Mouse (Mus musculus) CH12.LX (cell line): ENCODE measurements at regions not wholly inside any gene's neighbourhood (a gene's known extent, or its start where the extent isn't known, plus 50 kb on each side); places are given as distances from the start of the nearest gene placed in this dataset.

Experiments
- DNase-seq: peaks from one replicate; pipeline ENCODE4 v3.0.0-alpha.2; 2013; ENCODE audit errors: extremely low read depth
- H3K27ac ChIP-seq: 2 replicates; pipeline ENCODE4 v1.5.1; 2012; ENCODE audit warnings: low read depth, mild to moderate bottlenecking, control low read depth, moderate library complexity; ENCODE audit not compliant: insufficient read depth
- H3K27me3 ChIP-seq: replicated peaks from 2 replicates; pipeline ENCODE3; 2012; ENCODE audit warnings: inconsistent platforms
- H3K36me3 ChIP-seq, 2 experiments: replicated peaks in 1 of 2; 2 replicates each; pipeline versions ENCODE3 to v1.6.1; 2012; ENCODE audit warnings: inconsistent platforms in 1 of 2, low read length in 1 of 2, mild to moderate bottlenecking in 1 of 2, mixed read lengths in 1 of 2, moderate library complexity in 1 of 2; ENCODE audit not compliant: control insufficient read depth in 1 of 2, insufficient read depth in 1 of 2
- H3K4me1 ChIP-seq, 2 experiments: 2 replicates each; pipeline ENCODE4 v1.6.1; 2012; ENCODE audit warnings: inconsistent platforms in 1 of 2, moderate library complexity in 1 of 2; ENCODE audit not compliant: insufficient read depth in 2 of 2, control insufficient read depth in 1 of 2
- H3K4me2 ChIP-seq: 2 replicates; pipeline ENCODE4 v1.6.1; 2012; ENCODE audit warnings: low read depth, mild to moderate bottlenecking, control low read depth; ENCODE audit not compliant: poor library complexity, insufficient read depth, severe bottlenecking
- H3K4me3 ChIP-seq, 3 experiments: fragments of 150-350 bp in 1 of 3; sonication (generic) in 1 of 3; replicated peaks in 1 of 3; 2 replicates each; pipeline versions ENCODE3 to v1.5.1; 2011 to 2012; ENCODE audit warnings: low read depth in 2 of 3, low read length in 2 of 3, mild to moderate bottlenecking in 2 of 3, moderate library complexity in 2 of 3, control low read depth in 1 of 3, improper control_type of control experiment in 1 of 3, inconsistent platforms in 1 of 3, mixed read lengths in 1 of 3; ENCODE audit not compliant: poor library complexity in 1 of 3
- H3K79me2 ChIP-seq: replicated peaks from 2 replicates; pipeline ENCODE4 v1.6.1; 2012; ENCODE audit warnings: mild to moderate bottlenecking, moderate library complexity; ENCODE audit not compliant: control insufficient read depth, poor library complexity, insufficient read depth, severe bottlenecking; ENCODE audit errors: extremely low read depth
- H3K9ac ChIP-seq: 2 replicates; pipeline ENCODE4 v1.6.1; 2012; ENCODE audit warnings: low read depth, mild to moderate bottlenecking, control low read depth, moderate library complexity; ENCODE audit not compliant: insufficient read depth
- H3K9me3 ChIP-seq: replicated peaks from 2 replicates; pipeline ENCODE3; 2012; ENCODE audit warnings: low read length, inconsistent platforms, mixed read lengths
- BHLHE40 ChIP-seq: IDR thresholded peaks from 2 replicates; pipeline ENCODE4 v1.6.1; 2011; ENCODE audit warnings: mild to moderate bottlenecking, low read depth, low read length, improper control_type of control experiment
- CTCF ChIP-seq, 2 experiments: IDR thresholded peaks in 1 of 2; conservative IDR thresholded peaks in 1 of 2; 2 replicates each; pipeline ENCODE4 v1.5.1; 2011 to 2012; ENCODE audit warnings: low read depth in 2 of 2, low read length in 2 of 2, improper control_type of control experiment in 1 of 2, inconsistent platforms in 1 of 2, mild to moderate bottlenecking in 1 of 2, moderate library complexity in 1 of 2
- EP300 ChIP-seq: IDR thresholded peaks from 2 replicates; pipeline ENCODE4 v1.6.1; 2011; ENCODE audit warnings: low read length, improper control_type of control experiment
- GABPA ChIP-seq: IDR thresholded peaks from 2 replicates; pipeline ENCODE4 v1.6.1; 2012; ENCODE audit warnings: low read depth, low read length, improper control_type of control experiment, inconsistent platforms; ENCODE audit not compliant: insufficient replicate concordance
- IRF4 ChIP-seq: IDR thresholded peaks from 2 replicates; pipeline ENCODE4 v1.6.1; 2014; ENCODE audit warnings: low read depth, mild to moderate bottlenecking, inconsistent platforms, low read length, improper control_type of control experiment
- JUN ChIP-seq: IDR thresholded peaks from 2 replicates; pipeline ENCODE4 v1.6.1; 2011; ENCODE audit warnings: low read depth, mild to moderate bottlenecking, low read length, improper control_type of control experiment, moderate library complexity; ENCODE audit not compliant: insufficient read depth
- KAT2A ChIP-seq: IDR thresholded peaks from 2 replicates; pipeline ENCODE4 v1.6.1; 2012; ENCODE audit warnings: low read length, improper control_type of control experiment, inconsistent platforms; ENCODE audit not compliant: insufficient replicate concordance
- MXI1 ChIP-seq: IDR thresholded peaks from 2 replicates; pipeline ENCODE4 v1.6.1; 2011; ENCODE audit warnings: mild to moderate bottlenecking, low read depth, low read length, improper control_type of control experiment
- NELFE ChIP-seq: IDR thresholded peaks from 2 replicates; pipeline ENCODE4 v1.6.1; 2011; ENCODE audit warnings: low read depth, low read length, improper control_type of control experiment
- NRF1 ChIP-seq: IDR thresholded peaks from 2 replicates; pipeline ENCODE4 v1.6.1; 2014; ENCODE audit warnings: low read depth, mild to moderate bottlenecking, inconsistent platforms, low read length, improper control_type of control experiment, moderate library complexity
- PAX5 ChIP-seq: IDR thresholded peaks from 2 replicates; pipeline ENCODE4 v1.6.1; 2012; ENCODE audit warnings: low read length, inconsistent platforms, mixed read lengths
- POLR2A ChIP-seq: IDR thresholded peaks from 2 replicates; pipeline ENCODE4 v1.6.1; 2011; ENCODE audit warnings: low read depth, mild to moderate bottlenecking, improper control_type of control experiment, low read length
- RAD21 ChIP-seq: IDR thresholded peaks from 2 replicates; pipeline ENCODE4 v1.6.1; 2011; ENCODE audit warnings: low read depth, mild to moderate bottlenecking, low read length, improper control_type of control experiment, moderate library complexity
- SIN3A ChIP-seq: IDR thresholded peaks from 2 replicates; pipeline ENCODE4 v1.6.1; 2012; ENCODE audit warnings: low read length, improper control_type of control experiment, inconsistent platforms
- SMC3 ChIP-seq: IDR thresholded peaks from 2 replicates; pipeline ENCODE4 v1.6.1; 2011; ENCODE audit warnings: low read depth, low read length, improper control_type of control experiment
- UBTF ChIP-seq: IDR thresholded peaks from 2 replicates; pipeline ENCODE4 v1.6.1; 2012; ENCODE audit warnings: low read depth, mild to moderate bottlenecking, inconsistent platforms, low read length, improper control_type of control experiment, moderate library complexity
- USF1 ChIP-seq: IDR thresholded peaks from 2 replicates; pipeline ENCODE4 v1.6.1; 2014; ENCODE audit warnings: low read depth, mild to moderate bottlenecking, inconsistent platforms, low read length, improper control_type of control experiment
- ZC3H11A ChIP-seq: IDR thresholded peaks from 2 replicates; pipeline ENCODE4 v1.6.1; 2012; ENCODE audit warnings: low read depth, mild to moderate bottlenecking, inconsistent platforms, low read length, improper control_type of control experiment
- ZKSCAN1 ChIP-seq: IDR thresholded peaks from 2 replicates; pipeline ENCODE4 v1.6.1; 2012; ENCODE audit warnings: low read depth, inconsistent platforms, low read length, improper control_type of control experiment, borderline replicate concordance
- ZMIZ1 ChIP-seq: IDR thresholded peaks from 2 replicates; pipeline ENCODE4 v1.6.1; 2012; ENCODE audit warnings: low read depth, mild to moderate bottlenecking, inconsistent platforms, low read length, improper control_type of control experiment
- ZNF384 ChIP-seq: IDR thresholded peaks from 2 replicates; pipeline ENCODE4 v1.6.1; 2012; ENCODE audit warnings: low read depth, low read length, improper control_type of control experiment, inconsistent platforms
- dilution Hi-C: fragments of 300-500 bp; cut with MboI; formaldehyde crosslinking; loops from 2 replicates; pipeline ENCODE4 v1.14.3; 2020; ENCODE audit warnings: low sequenced_read_pairs; ENCODE audit not compliant: extremely low pct_unique_long_range_greater_than_20kb, extremely low pct_ligation_motif_present
- in situ Hi-C: fragments of 300-500 bp; cut with MboI; formaldehyde crosslinking; loops from 3 replicates; pipeline ENCODE4 v1.14.3; 2019; ENCODE audit warnings: low sequenced_read_pairs, low pct_ligation_motif_present, low pct_unique_long_range_greater_than_20kb, mixed read lengths

DNA sequence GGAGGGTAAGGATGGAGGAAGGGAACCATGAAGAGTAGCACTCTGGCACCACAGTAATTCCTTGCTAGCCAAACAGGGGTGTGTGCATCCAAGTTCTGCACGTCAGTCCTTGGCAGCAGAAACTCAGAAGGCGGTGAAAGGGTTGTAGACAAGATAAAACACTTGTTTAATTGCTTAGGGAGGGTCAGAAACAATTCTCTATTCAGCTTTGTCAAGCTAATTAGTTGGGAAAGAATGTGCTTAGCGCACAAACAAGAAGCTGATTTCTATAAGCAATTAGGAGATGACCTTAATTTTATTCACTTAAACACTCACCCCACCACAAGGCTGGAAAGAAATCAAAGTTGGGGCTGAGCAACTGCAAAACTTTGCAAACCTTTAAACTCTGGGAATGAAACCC, 491.7 kb upstream of the Ercc4 start:
- H3K27me3 ChIP-seq = peaks cover 57% of the 10 kb centered on the region
- no peak for TF ChIP-seq SIN3A
- no peak for TF ChIP-seq GABPA
- TF ChIP-seq ZMIZ1 = no peak
- no peak for TF ChIP-seq KAT2A
- no peak for TF ChIP-seq BHLHE40
- TF ChIP-seq MXI1 = no peak
- TF ChIP-seq IRF4 = no peak
- no peak for TF ChIP-seq NRF1
- no peak for TF ChIP-seq JUN
- no peak for TF ChIP-seq USF1
- TF ChIP-seq POLR2A = no peak
- no peak for TF ChIP-seq ZNF384
- DNase-seq = no peak
- no peak overlapping the region for H3K4me2 ChIP-seq
- no peaks in the 10 kb centered on the region for H3K9me3 ChIP-seq
- H3K4me1 ChIP-seq = no peaks in the 10 kb centered on the region
- H3K4me3 ChIP-seq = no peak overlapping the region
- no peak overlapping the region for H3K27ac ChIP-seq
- no peaks in the 10 kb centered on the region for H3K36me3 ChIP-seq
- in situ Hi-C loops (no loop called here), dilution Hi-C loops (no loop called here)
- H3K9ac ChIP-seq = no peak overlapping the region
- no peaks in the 10 kb centered on the region for H3K79me2 ChIP-seq

DNA sequence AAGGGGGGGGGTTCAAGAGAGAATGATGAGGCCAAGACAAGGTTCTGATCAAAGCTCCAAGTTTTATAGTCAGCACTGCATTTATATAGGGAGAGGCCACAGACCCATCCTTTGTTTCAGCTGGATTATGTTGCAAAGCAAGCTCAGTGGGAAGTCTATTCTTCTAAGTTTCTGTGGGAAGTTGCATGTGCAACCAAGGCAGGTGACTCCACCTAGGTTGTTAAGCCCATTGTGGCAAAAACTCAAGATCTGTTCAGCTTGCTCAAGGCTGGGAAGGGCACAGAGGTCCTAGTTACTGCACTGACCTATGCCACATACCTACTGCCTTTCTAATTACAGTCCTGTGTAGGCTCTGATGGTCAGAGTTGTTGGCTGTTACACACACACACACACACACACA, 477.0 kb upstream of the Ercc4 start:
- dilution Hi-C loops (no loop called here), in situ Hi-C loops (no loop called here)
- no peaks in the 10 kb centered on the region for H3K79me2 ChIP-seq
- H3K4me3 ChIP-seq = no peak overlapping the region
- H3K9ac ChIP-seq = no peak overlapping the region
- no peaks in the 10 kb centered on the region for H3K9me3 ChIP-seq
- H3K27me3 ChIP-seq = peaks cover 60% of the 10 kb centered on the region
- no peak overlapping the region for H3K4me2 ChIP-seq
- no peak overlapping the region for H3K27ac ChIP-seq
- no peak for TF ChIP-seq UBTF
- TF ChIP-seq RAD21 = no peak
- TF ChIP-seq EP300 = no peak
- TF ChIP-seq CTCF (conservative IDR thresholded peaks at IDR 0.05 in 1 of 2, IDR thresholded peaks at IDR 0.05 in 1 of 2; ENCODE audit: low read depth in 2 of 2, low read length in 2 of 2) = no peak
- TF ChIP-seq BHLHE40 = no peak
- no peak for TF ChIP-seq SMC3
- TF ChIP-seq ZC3H11A = no peak
- TF ChIP-seq PAX5 = no peak
- TF ChIP-seq NELFE = no peak
- TF ChIP-seq ZKSCAN1 = no peak
- TF ChIP-seq MXI1 = no peak
- DNase-seq = no peak
- H3K36me3 ChIP-seq = no peaks in the 10 kb centered on the region
- no peaks in the 10 kb centered on the region for H3K4me1 ChIP-seq
